Mouse (Mus musculus) layer of hippocampus, adult 11-12 months (tissue): ENCODE measurements around the gene Fbxw4.
A peak's percentile ranks its signal among the peaks of the same experiment; 100 is the strongest.

ENCODE experiments used
- DNase-seq: peaks from one replicate; pipeline ENCODE4 v3.0.0; 2022; ENCODE audit warnings: low spot score

The Fbxw4 gene

GRCm38 (mm10) chr19:45541409-45542041 lies 118.6 kb downstream of the Fbxw4 start:
- peak; percentile 57 for DNase-seq

- DNase-seq: peak; percentile 59
Observed at GRCm38 (mm10) chr19:45540657-45541408, 119.3 kb downstream of the Fbxw4 start.

- no peak for DNase-seq
Observed at GRCm38 (mm10) chr19:45537505-45537904, 122.6 kb downstream of the Fbxw4 start.

- no peak for DNase-seq
Observed at GRCm38 (mm10) chr19:45535929-45536328, 124.2 kb downstream of the Fbxw4 start.

- DNase-seq: no peak
Observed at GRCm38 (mm10) chr19:45535214-45535735, 124.8 kb downstream of the Fbxw4 start.

- no peak for DNase-seq
Observed at GRCm38 (mm10) chr19:45533617-45534016, 126.5 kb downstream of the Fbxw4 start.

- DNase-seq: no peak
Observed at GRCm38 (mm10) chr19:45531554-45531953, 128.6 kb downstream of the Fbxw4 start.

GRCm38 (mm10) chr19:45530200-45530995 lies 129.7 kb downstream of the Fbxw4 start:
- DNase-seq: no peak

GRCm38 (mm10) chr19:45529294-45529693 lies 130.8 kb downstream of the Fbxw4 start:
- no peak for DNase-seq
